Mouse (Mus musculus): Measurements from ENCODE around the gene Hipk2.
A peak's percentile ranks its signal among the peaks of the same experiment; 100 is the strongest.

Gene Hipk2

DNA sequence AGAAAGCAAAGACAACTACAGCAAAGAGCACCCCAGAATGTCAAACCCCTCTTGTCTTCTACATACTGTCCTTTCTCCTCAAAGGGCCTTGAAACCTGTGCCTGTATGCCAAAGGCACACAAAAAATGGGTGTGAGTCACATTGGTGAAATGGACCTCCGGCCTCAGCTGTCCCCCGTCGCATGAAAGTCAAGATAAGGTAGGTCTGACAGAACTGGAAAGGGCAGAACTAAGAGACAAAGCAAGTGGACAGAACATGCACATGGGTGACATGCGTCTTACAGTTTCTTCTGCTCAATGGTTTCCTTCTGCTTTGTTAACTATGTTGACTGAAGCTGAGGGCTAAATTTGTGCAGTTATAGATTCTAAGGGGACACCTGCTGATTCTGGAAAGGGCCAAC is 119.0 kb downstream of the Hipk2 start:
- no peak for DNase-seq (ENCODE audit: low read depth in 2 of 2, low spot score in 2 of 2)

DNA sequence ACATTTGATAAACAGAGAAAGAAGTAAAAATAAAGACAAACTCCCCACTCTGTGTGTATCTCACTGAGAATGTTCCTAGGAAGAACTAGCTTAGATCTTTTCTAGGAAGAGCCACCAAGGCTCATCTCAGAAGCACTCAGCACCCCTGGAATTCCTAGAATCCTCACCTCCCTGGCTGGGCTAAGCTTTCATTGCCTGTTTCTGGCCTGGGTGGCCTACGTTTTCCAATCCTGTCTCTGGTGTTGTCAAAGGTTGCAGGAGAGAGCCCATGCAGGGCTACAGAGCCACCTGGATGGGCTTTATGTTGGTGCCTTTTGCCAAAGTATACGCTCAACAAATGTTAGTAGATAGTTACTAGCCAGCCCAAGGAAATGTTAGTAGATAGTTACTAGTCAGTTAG is 120.0 kb downstream of the Hipk2 start:
- DNase-seq (ENCODE audit: low read depth in 2 of 2, low spot score in 2 of 2), result no peak

DNA sequence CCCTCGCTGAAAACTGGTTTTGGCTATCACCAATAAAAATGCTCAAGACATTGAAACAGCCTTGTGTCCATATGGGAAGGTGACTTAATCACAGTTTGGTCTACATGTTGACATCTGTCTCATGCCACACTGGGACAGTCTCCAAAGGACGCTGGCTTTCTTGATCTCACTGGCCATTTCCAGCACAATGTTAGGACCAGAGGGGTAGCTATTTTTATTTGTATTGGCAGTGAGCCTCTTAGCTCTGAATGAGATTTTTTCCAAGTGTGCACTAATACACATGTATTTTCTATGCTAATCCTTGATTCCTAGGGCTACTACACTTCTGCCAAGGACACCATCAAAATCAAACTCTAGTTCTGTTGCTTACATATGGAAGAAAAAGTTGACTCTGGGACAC is 120.8 kb downstream of the Hipk2 start:
- DNase-seq (ENCODE audit: low read depth in 2 of 2, low spot score in 2 of 2), result no peak

DNA sequence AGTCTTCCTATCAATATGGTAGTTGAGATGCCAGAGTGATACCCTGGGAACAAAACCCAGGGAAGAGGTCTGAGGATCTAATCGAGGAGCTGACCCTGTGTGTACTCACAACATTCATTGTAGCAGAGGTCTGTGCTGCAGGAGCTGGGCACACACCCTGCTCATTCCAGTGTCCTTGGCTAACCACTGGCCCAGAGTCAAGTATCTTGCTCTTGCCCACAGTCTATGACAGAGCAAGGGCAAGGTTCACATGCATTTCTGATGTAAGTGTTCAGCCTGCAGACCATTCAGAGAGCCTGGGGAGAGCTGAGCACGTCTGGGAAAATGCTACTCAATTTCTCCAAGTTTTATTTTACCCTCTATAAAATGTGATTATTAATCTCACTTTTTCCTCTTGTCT is 122.2 kb downstream of the Hipk2 start:
- DNase-seq (ENCODE audit: low read depth in 2 of 2, low spot score in 2 of 2), result no peak

DNA sequence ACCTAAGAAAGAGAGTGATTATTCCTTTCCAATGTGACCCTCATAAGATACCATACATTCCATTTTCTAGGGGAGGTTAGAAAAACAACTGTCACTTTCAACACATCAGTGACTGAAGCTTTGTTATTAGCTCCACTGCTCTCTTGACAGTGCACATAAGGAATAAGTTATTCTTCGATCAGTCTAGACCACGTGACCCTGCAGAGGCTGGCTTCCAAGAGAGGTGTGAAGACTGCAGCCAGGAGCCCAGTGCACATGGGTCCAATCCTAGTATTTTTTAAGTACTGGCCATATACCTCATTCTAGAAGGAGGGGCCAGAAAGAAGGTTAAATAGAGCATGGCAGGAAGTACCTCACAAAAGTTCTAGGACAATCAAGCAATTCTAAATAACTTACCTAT is 122.9 kb downstream of the Hipk2 start:
- no peak for DNase-seq (ENCODE audit: low read depth in 2 of 2, low spot score in 2 of 2)

DNA sequence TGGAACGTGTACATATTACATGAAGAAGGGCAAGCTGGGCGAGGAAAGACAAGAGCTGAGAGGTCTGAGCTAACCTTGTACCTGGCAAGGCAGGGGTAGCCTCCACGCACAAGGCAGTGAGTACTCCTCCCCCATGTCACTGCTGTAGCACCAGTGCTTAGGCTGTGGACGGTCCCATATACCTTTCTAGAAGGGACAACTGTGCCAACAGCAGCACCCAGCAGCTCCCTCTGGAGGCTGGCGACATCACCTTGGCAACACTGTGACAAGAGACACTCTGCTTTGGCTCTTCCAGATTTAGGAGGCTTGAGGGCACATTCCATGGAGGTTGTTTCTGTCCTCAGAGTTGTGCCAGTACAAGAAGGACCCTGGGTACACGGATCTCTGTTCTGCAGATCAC is 123.5 kb downstream of the Hipk2 start:
- DNase-seq (ENCODE audit: low read depth in 2 of 2, low spot score in 2 of 2), result no peak

DNA sequence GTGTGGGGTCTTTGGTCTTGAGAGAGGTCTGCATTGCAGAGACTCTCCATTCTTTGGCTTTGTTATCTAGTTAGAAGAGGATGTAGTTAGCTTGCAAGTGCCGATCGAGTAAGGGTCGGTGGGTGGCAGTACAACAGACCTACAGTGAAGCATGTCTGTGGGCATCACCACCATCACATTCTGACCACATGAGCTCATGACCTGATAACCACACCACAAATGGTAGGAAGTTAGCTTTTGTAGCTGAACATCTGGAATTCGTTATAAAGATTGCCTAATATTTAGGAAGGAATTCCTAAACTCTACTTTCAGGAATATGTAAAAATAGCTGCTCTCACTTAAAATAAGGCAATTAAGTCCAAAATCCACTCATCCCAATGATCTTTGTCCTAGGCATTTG is 127.9 kb downstream of the Hipk2 start:
- no peak for DNase-seq (ENCODE audit: low read depth in 2 of 2, low spot score in 2 of 2)

DNA sequence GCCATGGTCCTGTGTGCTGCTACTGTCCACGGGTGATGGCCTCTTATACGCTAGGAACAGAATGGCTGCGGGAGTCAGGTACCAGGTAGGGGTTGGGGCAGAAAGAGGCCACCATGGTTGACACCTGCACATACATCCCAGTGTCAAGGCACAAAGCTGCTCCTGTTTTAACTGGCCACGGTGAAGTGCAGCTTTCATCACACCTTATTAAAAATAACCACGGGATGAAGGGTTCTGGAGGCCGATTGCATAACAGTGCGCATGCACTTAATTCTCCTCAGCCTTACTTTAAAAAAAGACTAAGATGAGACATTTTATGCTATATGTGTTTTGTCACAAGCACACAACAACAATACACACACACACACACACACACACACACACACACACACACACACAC is 132.6 kb downstream of the Hipk2 start:
- no peak for DNase-seq (ENCODE audit: low read depth in 2 of 2, low spot score in 2 of 2)

DNA sequence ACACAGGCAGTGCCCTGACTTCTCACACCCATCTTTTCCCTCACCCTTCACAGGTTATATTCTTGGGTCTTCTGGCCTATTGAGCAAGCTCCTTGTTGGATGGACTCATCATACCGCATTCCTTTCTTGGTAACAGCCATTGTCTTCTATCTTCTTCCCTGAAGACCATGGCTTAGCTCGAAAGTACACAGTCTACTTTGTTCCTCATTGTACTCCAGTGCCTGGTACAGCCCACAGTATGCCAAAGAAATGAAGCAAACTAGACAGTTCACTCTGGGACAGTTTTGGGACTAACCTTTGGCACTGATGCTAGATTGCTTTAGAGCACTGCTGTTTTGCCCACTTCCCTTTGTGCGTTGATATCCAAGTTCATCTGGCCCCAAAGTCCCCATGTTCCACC is 133.5 kb downstream of the Hipk2 start:
- DNase-seq (ENCODE audit: low read depth in 2 of 2, low spot score in 2 of 2), result no peak

DNA sequence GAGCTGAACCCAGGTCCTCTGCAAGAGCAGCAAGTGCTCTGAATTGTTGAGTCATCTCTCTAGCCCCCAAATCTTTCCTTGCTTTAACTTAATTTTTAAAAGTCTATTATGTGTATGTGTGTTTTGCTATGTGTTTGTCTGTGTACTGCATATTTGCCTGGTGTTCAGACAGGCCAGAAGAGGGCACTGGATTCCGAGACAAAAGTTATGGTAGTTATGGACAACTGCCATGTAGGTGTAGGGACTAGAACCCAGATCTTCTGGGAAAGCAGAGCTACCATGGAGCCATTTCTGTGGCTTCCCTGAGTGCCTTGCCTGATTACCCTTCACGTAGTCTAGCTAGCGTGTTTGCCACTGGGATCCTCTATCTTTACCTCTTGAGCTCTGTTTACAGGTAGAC is 134.9 kb downstream of the Hipk2 start:
- no peak for DNase-seq (ENCODE audit: low read depth in 2 of 2, low spot score in 2 of 2)

DNA sequence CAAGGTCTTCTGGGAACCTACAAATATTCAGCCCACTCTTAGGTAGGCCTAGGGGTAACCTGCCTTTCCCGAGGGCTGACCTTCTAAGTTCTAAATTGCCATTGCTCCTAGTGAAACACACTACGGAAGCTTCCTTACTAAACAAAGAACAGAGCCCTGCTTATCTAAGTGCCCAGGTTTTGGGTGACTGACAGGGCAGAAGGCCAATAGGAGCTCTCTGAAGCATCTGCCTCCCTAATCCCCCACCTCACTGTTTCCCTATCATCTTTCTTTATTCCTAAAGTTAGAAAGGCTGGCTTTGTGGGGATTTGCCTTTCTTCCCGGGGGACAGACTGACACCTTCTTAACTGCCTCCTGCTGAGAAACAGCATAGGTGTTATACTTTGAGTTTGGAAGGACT is 136.7 kb downstream of the Hipk2 start:
- no peak for DNase-seq (ENCODE audit: low read depth in 2 of 2, low spot score in 2 of 2)

DNA sequence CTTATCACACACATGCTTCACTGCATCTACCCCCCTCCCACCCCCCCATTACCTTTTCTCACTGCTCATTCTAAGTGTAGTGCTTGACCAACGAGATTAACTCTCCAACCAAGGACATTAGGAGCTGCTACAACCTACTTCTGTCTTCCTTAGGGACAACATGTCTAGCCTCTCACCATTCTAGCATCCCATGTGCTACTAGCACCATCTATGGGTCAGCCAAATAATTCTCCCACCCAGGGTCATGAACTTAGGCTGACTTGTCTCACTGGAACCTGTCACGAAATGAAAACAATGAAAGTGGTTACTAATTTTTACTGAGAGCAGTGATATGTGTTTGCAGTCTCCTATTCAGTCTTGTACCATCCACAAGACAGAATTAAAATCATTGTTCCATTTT is 138.2 kb downstream of the Hipk2 start:
- DNase-seq (ENCODE audit: low read depth in 2 of 2, low spot score in 2 of 2), result no peak

DNA sequence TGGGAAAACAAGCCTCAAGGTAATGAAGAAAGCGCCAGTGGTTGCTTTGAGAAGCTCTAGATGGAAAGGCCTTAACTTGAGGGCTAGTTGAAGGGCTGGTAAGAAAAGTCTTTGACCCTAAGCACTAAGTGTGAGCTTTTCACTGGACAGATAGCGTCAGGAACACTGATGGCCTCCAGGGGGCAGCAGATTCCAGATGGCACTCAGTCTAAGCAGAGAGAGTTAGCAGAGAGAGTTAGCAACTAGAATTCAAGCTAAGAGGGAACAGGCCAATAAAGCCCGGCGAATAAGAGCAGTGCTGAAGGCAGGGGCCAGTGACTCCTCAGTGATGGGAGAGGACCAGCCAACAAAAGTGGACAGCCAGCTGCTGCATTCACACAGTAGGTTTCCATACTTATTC is 139.7 kb downstream of the Hipk2 start:
- peak; percentile 53 to 69 for DNase-seq (ENCODE audit: low read depth in 2 of 2, low spot score in 2 of 2)

DNA sequence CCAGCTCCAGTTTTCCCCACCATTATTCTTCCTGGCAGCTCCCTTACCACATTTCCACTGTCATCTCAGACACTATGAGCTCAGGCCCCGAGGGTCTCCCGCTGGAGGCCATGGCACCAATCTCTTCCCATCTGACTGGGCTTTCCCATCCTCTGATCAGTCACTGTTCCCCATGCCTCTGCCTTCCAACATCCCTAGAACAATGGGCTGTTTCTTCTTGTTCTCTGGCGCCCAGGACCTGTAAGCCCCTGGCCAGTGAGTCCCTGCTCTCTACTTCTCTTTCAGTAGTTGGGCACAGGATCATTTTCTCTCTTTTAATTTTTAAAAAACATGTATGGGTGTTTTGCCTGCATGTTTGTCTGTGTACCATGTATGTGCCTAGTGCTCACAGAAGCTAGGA is 143.3 kb downstream of the Hipk2 start:
- no peak for DNase-seq (ENCODE audit: low read depth in 2 of 2, low spot score in 2 of 2)

DNA sequence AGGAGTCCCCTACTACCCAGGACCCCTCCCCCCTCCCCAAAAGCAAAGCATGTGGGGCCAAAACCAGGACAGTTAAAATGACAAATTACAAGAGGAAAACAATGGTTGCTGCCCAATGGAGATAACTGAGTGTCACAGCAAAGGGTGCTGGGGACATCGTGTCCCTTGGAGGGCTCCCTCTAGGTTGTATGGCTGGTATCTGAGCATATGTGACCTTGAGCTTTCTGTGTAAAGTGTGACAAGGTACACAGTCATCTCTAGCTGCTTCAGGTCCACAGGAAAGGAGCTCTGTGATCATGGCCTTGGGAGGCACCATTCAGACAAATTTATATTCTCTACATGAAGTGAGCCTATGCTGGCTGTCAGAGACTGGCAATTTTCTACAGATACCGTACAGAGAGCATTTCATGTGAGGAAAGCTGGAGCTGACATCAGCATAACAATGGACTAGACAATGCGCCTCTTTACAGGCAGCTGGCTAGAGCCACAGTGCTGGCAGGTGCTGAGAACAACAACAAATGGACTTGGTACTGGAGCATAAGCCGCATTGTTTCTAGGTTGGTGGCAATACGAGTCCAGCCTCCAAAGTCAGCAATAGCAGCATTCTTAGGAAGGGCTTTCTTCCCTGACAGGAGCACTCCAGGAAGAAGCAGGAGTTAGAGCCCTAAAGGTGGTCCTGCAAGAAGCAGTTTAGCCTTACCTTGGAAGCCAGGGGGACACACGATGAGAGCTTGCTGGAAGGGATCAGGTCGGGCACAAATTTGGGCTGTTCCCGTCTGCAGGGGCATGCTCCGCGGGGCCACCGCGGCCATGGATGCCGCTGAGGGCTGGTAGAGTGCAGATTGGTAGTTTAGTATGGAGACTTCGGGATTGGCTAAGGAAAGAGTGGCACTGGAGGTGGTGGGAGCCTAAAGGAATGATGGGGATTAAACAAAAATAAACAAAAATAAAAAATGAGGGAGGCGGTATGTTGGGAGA is 145.5 kb downstream of the Hipk2 start:
- no peak for DNase-seq (ENCODE audit: low read depth in 2 of 2, low spot score in 2 of 2)

DNA sequence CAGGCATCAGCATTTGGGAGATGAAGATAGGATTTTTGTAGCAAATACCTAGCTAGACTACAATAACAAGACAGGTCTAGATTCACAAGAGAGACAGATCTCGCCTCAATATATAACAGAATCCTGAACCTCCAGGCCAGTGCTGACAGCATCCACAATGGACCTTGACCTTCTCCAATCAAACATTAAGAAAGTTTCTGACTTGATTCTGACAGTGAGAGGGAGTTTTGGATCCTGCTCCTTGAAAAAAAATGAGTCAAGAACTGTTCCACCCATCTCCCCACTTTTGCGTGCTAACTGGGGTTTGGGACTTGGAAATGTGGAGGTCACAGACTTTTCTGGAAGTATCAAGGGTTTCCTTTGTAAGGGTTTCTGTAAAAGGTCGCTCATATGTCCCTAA is 150.4 kb downstream of the Hipk2 start:
- DNase-seq (ENCODE audit: low read depth in 2 of 2, low spot score in 2 of 2), result no peak

DNA sequence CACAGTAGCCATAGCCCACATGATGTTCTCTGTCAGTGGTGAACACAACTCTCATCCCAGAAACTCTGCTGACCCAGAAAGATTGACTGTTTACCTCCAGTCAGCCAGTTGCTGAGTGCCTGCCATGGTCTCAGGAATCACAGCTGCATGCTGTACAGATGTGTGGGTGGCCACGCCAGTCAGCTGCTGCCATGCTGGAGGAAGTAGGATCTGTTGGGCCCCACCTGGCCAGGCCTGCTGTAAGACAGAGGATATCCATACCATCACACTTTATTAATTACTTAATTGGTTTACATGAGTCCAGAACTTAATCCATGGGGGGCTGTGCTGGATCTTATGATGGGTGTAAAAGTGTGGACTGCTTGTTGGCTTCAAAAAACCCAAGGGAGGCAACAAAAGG is 154.6 kb downstream of the Hipk2 start:
- DNase-seq (ENCODE audit: low read depth in 2 of 2, low spot score in 2 of 2), result no peak

DNA sequence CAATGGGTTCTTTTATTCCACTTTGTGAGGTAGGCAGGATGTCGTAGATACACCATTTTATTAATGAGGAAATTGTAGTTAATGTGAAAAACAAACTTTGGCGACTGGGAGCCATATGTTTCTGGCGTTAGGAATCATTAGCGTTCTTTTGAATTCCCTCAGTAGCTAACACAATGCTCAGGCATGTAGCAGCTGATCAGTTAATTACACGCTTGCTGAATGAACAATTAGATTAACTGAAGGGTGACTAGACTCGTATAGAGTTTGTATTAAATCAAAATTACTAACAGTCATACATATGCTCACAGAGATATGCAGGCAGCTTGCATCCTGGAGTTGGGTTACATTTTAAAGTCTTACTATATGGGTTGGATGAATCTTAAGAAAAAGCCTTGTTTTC is 156.7 kb downstream of the Hipk2 start:
- no peak for DNase-seq (ENCODE audit: low read depth in 2 of 2, low spot score in 2 of 2)

DNA sequence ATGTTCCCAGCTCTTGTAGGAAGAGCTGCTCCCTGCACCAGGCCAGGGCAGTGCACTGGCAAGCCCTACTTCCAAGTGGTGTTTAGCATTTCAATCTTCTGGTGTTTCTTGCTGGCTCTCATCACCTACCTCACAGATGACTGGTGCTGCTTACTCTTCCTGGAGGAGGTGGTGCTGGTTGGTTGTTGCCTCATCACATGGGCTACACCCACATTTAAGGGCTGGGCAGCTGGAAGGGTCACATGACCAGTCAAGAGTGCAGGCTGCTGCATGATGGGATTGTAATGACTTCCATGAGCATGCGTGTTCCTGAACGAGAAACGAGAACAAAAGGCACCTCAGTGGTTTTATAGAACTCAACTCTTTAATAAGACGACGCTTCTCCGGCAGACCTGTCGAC is 157.3 kb downstream of the Hipk2 start:
- DNase-seq (ENCODE audit: low read depth in 2 of 2, low spot score in 2 of 2), result no peak

DNA sequence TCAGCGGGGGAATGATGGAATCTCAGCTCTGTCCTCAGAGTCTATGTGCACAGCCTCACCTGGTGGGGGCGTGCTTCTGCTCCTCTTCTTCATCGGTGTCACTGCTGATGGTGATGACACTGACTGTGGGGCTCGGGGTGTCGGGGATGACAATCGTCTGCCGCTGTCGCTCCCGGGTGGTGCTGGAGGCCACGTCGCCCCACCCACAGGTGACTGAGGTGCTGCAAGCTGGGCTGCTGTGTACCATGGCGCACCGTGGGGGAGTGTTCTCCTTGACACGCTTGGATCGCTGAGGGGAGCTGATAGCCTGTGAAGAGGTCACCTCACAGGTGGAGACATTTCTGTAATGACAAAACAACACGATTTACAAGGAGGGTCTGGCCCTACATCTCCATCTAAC is 160.1 kb downstream of the Hipk2 start:
- no peak for DNase-seq (ENCODE audit: low read depth in 2 of 2, low spot score in 2 of 2)

DNA sequence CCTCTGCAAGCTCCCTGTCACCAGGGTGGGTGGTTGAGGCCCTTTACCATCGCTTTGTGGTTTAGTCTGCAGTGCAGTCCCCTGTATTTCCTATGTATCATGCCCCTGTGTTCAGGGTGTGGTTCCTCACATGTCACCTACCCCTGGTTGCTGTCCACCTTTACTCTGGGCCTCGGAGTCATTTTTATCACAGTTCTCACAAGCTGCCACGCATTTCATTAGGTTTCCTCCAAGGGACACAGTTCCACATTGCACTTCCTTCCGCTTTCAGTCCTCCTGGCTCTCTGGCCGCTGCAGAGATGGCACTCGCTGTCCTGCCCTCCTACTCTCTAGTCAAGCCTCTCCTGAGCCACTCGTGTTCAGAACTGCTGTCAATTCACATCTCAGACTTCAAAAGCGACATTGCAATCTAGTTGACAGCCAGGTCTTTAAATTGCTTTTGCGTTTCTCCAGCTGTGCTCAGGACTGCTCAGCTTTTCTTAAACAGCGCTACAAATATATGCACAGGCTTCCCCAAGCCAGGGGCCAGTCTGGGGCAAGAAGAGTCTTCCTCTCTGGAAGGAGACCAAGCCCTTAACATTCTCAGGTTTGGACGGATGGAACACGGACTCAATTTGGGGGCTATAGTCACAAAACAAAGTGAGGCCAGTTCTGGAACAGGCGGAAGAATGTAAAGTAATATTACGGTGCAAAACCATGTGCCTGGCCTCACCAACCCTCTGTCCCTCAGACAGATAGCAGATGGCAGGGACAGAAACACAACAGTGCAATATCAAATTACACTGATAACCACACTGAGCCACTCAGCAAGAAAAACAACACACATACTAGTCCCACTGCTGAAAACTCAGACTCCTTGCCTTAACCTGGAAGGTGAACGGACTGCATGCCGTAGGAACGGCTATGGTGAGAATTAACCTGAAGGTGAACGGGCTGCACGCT is 161.7 kb downstream of the Hipk2 start:
- no peak for DNase-seq (ENCODE audit: low read depth in 2 of 2, low spot score in 2 of 2)

DNA sequence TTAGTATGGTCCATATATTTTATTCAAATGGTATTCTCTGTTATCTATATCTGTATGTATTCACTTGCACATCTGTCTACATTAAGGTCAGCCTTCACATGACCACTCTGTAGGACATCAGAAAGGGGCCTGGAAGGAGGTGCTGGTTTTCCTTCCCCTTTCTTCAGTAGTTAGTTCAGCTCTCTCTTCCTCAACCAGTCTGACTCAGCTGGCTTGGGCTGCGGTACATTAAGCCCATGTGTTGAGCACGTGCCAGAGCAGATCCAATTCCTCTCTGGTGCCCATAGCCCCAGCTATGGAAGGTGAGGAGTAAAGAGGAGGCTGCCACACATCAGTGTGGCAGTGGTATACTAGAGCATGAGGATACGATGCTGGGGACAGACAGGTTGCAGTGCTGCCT is 165.5 kb downstream of the Hipk2 start:
- no peak for DNase-seq (ENCODE audit: low read depth in 2 of 2, low spot score in 2 of 2)

All from CD8-positive naive resting alpha-beta T cell, adult 2 months (primary cell).